Mouse (Mus musculus) megakaryocyte, embryonic 14.5 days (primary cell): Measurements from ENCODE around the gene Eif2b5.

ENCODE experiments used
- FLI1 ChIP-seq: IDR thresholded peaks from 2 replicates; pipeline ENCODE4 v1.6.1; 2012; ENCODE audit warnings: low read length, inconsistent platforms, mixed read lengths
- GATA1 ChIP-seq: IDR thresholded peaks from 3 replicates; pipeline ENCODE4 v1.6.1; 2012; ENCODE audit warnings: mixed read lengths, low read length, inconsistent platforms, borderline replicate concordance

- TF ChIP-seq GATA1 (no peak), FLI1 (no peak)
Observed at GRCm38 (mm10) chr16:20485061-20485460, 13.6 kb upstream of the Eif2b5 start.
